Mouse (Mus musculus): ENCODE data around the gene Cfap61. TPM values are rescaled to one million over a fixed set of nuclear protein-coding genes. Genes with fewer than 3 reads are reported as not detected.

The Cfap61 gene
- total RNA-seq, 2 experiments from 2014 or later, result not detected

Other genes with a start within 250 kb of the Cfap61 start
- 60.2 and 63.9 TPM in 2 replicates for gene Naa20, start 32.7 kb upstream of the Cfap61 start, total RNA-seq (2014; fragmentation: Nextera tagmentation)
- gene Naa20, start 32.7 kb upstream of the Cfap61 start, total RNA-seq (2017), result 55.0 and 65.7 TPM in 2 replicates
- 27.6 and 33.1 TPM in 2 replicates for gene Crnkl1, start 230 bp downstream of the Cfap61 start, total RNA-seq (2014; fragmentation: Nextera tagmentation)
- gene Crnkl1, start 230 bp downstream of the Cfap61 start, total RNA-seq (2017), result 86.4 and 91.4 TPM in 2 replicates

Data from megakaryocyte-erythroid progenitor cell, adult 5-6 weeks (primary cell).